Mouse (Mus musculus): ENCODE results near the gene Camk1.

DNA sequence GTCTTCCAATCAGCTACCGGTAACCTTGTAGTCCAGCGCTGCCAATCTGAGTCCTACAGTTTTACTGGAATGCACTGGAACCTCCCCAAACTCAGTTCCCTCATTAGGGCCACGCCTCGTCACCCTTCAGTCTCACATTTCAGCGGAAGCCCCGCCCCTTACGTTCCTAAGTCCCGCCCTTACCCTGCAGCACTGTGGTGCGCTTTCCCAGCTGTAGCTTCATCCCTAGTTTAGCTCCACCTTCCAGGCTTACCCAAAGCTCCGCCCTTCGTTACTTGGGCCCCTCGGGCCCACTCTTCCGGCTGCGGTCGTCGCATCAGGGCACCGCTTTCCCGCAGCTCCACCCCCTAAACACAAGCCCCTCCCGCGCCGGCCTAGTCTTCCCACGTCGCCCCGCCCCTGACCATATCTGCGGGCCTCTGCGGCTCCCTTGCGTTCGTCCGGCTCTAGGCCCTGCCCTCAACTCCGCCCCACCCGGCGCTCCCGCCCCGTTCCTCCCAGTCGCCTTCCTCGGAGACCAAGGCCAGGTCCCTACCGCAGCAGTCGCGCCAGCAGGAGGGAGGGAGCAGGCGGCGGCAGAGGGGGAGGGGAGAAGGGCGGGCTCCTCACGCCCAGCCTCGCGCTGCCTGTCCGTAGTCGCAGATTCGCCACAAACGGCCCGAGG lies 37.3 kb downstream of the Camk1 start:
- TF ChIP-seq USF2 (IDR thresholded peaks at IDR 0.05; ENCODE audit: borderline replicate concordance in 1 of 2, insufficient read depth in 1 of 2, low read depth in 1 of 2, low read length in 2 of 2), result no peak
- TF ChIP-seq GABPA (IDR thresholded peaks at IDR 0.05; ENCODE audit: low read depth, low read length), result no peak
- TF ChIP-seq SIN3A (IDR thresholded peaks at IDR 0.05; ENCODE audit: low read length), result peak; percentile 2; the same call in 1 of the 2 replicates
- TF ChIP-seq POLR2A (IDR thresholded peaks at IDR 0.05; ENCODE audit: control insufficient read depth in 1 of 2, insufficient read depth in 1 of 2, low read depth in 1 of 2, low read length in 2 of 2, poor library complexity in 1 of 2), result peak in 1 of 2 experiments; percentile 43; a peak in 1 of 4 replicates
- no peak for TF ChIP-seq EP300 (IDR thresholded peaks at IDR 0.05; ENCODE audit: low read depth in 1 of 2, low read length in 2 of 2)
- TF ChIP-seq ZMIZ1 (IDR thresholded peaks at IDR 0.05; ENCODE audit: low read depth, low read length), result peak; percentile 55; the same call in 1 of the 2 replicates
